Mouse (Mus musculus) urinary bladder, adult 18-20 months (tissue): ENCODE data around the gene Gpld1.
"Not testable (repeated sequence)": the region's sequence is repeated elsewhere in the genome, so short reads cannot be mapped to it uniquely, and the experiment has no call there.

ENCODE experiments used
- DNase-seq, 2 experiments: peaks; one replicate each; pipeline ENCODE4 v3.0.0; 2022; ENCODE audit warnings: low spot score in 2 of 2, mixed read lengths in 2 of 2

The Gpld1 gene

GRCm38 (mm10) chr13:24947158-24947557 is 4.2 kb downstream of the Gpld1 start:
- no peak for DNase-seq

- no peak for DNase-seq
These were observed 5.9 kb downstream of the Gpld1 start for GRCm38 (mm10) chr13:24948870-24949269.

- no peak for DNase-seq
These were observed 9.7 kb downstream of the Gpld1 start for GRCm38 (mm10) chr13:24952659-24953058.

DNA sequence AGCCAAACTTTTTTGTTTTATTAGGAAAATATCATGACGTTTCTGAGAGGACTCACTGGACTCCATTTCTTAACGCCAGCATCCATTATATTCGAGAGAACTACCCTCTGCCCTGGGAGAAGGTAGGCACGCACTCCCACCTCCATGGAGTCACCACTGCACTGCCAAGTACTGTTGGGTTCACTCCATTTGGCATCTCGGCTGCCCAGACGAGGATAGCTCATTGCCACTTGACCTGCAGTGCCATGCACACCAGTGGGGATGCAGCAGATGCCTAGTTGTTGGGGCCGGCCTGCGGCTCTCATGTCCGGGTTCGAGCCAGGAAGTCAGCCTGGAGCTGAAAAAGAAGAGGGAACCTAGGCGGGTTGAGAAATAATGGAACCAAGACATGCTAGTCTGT is 12.1 kb downstream of the Gpld1 start:
- no peak for DNase-seq

GRCm38 (mm10) chr13:24955500-24955899 is 12.5 kb downstream of the Gpld1 start:
- DNase-seq = no peak

DNA sequence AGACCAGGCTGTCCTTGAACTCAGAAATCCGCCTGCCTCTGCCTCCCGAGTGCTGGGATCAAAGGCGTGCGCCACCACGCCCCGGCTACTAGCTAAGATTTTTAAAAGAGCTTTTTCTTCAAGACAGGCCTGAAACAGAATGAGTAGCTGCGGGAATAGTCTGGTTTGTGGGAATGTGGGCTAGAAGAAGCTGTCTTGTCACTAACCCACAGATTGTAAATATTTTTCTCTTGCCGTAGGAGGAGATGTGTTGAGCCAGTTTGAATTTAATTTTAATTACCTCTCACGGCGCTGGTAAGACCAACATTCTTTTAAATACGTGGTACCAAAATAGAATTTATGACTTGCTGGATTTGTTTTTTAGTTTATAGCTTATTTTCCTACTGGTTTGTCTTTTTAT is 15.7 kb downstream of the Gpld1 start:
- no peak for DNase-seq

GRCm38 (mm10) chr13:24960084-24960483 is 17.1 kb downstream of the Gpld1 start:
- DNase-seq = no peak

DNA sequence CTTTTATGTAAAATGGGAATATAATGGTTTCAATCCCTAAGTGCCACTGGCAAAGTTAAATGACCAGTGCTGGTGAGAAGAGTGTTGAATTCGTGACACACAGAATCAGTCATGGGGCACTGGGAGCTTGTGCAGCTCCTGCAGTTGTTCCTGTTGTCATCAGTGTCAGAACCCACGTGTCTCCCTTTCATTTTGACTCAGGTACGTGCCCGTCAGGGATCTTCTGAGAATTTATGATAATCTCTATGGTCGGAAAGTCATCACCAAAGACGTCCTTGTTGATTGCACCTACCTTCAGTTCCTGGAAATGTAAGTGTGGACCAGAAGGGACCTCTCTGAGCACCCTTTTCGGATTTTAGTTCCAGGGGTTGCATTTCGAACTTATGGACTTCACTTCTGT is 19.2 kb downstream of the Gpld1 start:
- DNase-seq = no peak

DNA sequence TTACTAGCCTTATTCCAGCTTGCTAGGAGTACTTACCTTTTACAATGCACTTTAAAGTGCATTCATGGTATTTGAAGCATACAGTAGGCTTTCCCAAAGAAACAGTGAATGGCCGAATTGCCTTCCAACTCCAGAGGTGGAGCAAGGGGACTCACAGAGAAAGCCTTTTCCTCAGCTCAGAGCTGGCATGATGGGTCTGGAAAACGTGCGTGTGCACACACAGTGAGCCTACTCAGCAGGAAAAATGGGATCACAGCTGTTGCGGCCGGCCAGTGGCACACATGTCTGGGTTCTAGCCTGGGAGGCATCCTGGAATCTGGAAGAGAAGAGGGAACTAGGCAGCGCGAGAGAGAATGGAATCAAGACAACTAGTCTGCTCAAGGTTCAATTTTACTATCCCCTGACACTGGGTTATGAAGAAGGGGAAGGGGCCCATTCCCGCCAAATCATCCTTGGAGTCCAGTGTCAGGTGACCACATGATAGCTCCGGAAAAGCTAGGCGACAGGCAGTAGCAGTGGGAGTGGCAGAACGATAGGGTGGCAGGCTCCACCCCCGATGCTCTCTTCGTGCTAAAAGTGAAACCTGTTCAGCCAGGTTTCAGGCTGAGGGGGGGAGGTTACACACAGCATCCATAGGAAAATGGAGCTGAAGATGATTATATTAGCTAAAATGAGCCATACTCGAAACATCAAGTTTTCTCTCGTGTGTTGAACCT is 22.3 kb downstream of the Gpld1 start:
- DNase-seq = no peak

GRCm38 (mm10) chr13:24965846-24966201 is 22.9 kb downstream of the Gpld1 start:
- DNase-seq = no peak

DNA sequence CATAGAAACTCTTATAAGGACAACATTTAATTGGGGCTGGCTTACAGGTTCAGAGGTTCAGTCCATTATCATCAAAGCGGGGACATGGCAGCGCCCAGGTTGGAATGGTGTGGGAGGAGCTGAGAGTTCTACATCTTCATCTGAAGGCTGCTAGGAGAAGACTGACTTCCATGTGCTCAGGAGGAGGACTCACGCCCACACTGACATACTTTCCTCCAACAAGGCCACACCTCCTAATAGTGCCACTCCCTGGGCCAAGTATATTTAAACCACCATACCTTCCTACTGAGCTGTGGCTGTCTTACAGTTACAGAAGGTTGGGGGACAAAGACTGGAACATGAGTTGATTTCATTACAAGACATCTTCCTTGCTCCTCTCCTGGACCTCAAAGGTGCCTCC is 28.8 kb downstream of the Gpld1 start:
- not testable (repeated sequence) for DNase-seq

GRCm38 (mm10) chr13:24976384-24976783 is 33.4 kb downstream of the Gpld1 start:
- DNase-seq = no peak

DNA sequence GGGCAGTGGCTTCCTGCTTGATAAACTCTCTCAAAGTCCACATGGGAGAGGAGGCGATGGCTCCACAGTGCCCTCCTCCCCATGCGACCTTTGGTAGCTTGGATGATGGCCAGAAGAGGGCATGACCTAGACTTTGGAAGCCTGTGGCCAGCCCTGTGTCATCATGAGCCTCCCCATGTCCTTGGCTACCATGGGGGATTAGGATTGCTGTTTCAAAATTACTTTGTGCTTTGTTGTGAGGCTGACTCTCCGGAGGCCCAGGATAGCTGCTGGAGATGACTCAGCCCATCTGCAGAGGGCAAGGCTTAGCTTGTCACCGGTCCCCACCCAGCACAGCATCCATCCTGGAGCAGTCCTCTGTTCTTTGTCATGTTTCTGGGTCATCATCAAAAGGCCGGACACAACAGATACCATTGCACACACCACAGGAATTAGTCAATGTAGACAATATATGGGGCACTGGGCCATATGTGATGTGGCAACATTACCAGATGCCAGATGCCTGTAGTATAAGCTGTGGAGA is 34.9 kb downstream of the Gpld1 start:
- DNase-seq = no peak

DNA sequence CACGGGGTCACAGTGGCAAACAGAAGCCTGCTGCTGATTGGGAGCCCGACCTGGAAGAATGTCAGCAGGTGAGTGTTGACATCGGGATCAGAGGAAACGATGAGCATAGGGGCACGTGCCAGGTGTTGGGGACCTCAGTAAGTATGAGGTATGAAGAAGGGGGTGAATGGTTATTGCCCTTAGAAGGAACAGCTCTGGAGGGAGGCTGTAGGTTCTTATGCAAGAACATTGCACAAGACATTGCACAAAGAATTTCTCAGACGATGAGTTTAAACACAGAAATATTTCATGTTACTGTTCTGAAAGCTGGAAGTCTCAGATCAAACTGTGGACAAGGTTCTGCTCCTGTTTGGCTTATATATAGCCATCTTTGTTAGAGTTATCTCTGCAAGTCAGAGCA is 38.1 kb downstream of the Gpld1 start:
- DNase-seq = no peak

- DNase-seq = no peak
These were observed 42.5 kb downstream of the Gpld1 start for GRCm38 (mm10) chr13:24985435-24985834.

DNA sequence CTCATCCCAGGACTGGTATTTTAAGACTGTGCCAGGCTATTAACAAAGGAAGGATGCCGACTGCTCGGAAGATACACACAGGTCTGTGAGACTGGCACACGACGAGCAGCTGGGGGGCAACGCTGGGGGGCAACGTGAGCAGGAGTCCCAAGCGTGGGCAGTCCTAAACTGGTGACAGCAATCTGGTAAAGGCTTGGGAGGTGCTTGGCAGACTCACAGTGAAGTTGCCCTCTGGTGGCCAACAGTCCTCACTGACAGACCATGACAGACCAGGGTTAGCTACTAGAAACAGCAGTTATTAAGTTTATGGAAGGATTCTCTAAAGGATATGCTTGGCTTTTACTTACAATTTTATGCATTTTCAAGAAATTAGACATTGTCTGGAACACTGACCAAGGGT is 45.4 kb downstream of the Gpld1 start:
- DNase-seq = peak in 1 of 2 experiments; percentile 25

GRCm38 (mm10) chr13:24989006-24989405 is 46.1 kb downstream of the Gpld1 start:
- no peak for DNase-seq

- no peak for DNase-seq
These were observed 50.2 kb downstream of the Gpld1 start for GRCm38 (mm10) chr13:24993160-24993559.

DNA sequence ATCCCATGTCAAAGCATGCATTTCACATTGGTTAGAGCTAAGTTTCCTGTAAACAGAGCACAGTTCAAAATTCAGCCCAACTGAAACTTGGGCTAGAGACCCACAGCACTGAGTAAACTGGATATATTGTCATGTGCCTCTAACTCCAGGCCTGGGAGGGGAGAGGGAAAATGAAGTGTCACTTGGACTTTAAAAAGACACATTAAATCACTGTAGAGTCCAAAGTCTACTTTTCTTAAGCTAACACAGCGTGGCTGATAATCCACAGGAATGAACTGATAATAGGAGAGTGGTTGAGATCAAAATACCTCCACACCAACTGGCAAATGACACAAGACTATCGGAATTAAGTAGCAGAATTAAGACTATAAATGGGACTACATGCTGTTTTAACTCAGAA is 56.6 kb downstream of the Gpld1 start:
- DNase-seq = no peak

GRCm38 (mm10) chr13:25002965-25003364 is 60.0 kb downstream of the Gpld1 start:
- DNase-seq = no peak

- DNase-seq = peak in 1 of 2 experiments; percentile 28
These were observed 64.2 kb downstream of the Gpld1 start for GRCm38 (mm10) chr13:25007115-25007514.

DNA sequence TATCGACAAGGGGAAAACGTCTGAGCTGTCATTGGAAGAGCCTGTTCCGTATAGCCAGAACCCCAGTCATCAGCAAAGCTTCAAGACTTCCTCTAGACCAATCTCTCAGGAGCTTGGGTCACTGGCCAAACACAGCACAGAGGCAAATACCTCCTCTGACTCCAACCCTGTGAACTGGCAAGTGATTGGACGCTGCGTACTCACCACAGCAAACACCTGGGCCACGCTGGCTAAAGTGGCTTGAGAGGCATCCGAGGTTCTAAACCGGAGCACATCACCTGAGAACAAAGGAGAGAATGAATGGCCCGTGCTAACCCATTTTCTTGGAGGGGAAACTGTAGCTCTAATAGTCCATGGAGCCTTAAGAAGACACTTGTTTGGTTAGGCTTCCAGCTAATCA is 75.4 kb downstream of the Gpld1 start:
- DNase-seq = no peak

- peak; percentile 62 to 83 for DNase-seq
These were observed 77.0 kb downstream of the Gpld1 start, which contains the start of gene Mrs2 for GRCm38 (mm10) chr13:25019793-25020539. Mrs2 (minus strand) TSS chr13:25020379.
